Mouse (Mus musculus) CD4-positive, CD25-positive, alpha-beta regulatory T cell, adult 2 months (primary cell): ENCODE results near the gene Btf3.

Experiments
- DNase-seq: peaks from one replicate; pipeline ENCODE4 v3.0.0-alpha.2; 2012; ENCODE audit warnings: low read depth, low spot score

The Btf3 gene

GRCm38 (mm10) chr13:98277501-98277900 is 39.3 kb downstream of the Btf3 start:
- peak; percentile 46 for DNase-seq

DNA sequence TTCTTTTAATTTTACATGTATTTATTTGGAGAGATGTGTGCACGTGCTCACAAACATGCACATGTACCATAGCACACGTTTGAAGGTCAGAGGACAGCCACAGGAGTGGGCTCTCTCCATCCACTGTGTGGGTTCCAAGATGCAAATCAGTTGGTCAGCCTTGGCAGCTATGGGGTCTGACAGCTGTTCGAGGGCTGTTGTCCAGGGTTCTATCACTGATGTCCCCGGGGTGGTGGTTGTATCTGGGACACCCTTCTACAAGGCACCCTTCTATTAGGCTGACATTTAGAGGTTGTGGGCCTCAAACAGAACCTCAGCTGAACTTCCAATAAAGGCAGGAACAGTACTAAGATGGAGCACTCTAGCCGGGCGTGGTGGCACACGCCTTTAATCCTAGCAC is 40.6 kb downstream of the Btf3 start:
- no peak for DNase-seq

- DNase-seq: no peak
Measured at GRCm38 (mm10) chr13:98275646-98276045, 41.2 kb downstream of the Btf3 start.

GRCm38 (mm10) chr13:98274023-98274422 is 42.8 kb downstream of the Btf3 start:
- DNase-seq: no peak

DNA sequence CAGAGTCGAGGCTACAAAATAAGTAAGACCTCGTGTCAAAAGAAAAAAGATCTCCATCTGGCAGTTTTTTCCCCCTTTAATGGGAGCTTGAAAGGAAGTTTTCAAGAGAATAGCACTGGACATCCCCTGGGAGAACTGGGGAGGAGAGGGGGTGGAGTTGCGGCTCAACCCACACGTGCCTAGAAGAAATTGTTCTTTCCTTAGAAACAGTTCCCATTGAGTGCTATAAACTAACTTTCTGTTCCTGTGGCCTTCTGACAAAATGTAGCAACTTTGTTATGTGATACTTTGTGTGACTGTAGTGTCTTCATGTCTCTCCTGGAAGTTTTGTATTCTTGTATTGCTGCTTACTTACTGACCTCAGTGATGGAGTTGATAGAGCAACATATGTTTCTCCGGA is 52.7 kb downstream of the Btf3 start:
- no peak for DNase-seq

GRCm38 (mm10) chr13:98263458-98263987 is 53.3 kb downstream of the Btf3 start:
- no peak for DNase-seq

DNA sequence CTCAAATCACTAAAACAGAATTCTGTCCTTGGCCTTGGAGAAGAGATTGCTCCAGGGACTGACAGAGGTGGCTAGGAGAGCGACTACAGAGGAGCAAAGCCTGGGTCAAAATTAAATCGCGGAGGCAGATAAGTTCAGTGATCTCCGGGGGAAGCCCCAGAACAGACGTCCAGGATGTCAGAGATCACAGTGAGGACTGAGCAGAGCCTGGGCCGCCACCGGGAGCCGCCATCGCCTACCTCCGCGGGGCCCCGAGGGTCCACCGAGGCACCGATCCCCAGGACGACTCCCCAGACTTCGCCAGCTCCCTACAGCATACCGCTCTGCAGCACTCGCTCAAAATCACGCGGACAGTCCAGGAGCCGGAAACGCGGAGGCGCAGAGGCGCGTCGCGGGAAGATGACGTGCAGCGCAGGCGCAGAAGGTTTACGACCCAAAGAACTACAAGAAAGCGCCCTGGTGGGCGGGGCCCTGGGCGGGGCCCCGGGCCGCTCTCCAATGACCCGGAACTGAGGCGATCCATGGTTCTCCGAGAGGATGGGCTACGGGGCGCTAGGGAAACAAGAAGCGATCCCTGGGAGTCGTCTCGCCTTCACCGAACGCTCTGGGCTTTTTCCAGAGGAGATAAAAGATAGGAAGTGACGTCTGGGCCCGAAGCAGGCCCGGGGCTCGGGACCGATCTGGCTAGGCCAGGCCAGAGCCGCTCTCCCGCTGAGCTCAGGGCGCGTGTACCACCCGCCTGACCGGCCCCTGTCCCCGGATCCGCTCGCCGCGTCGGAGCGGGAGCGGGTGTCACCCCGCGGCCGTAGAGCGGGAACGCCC is 54.0 kb downstream of the Btf3 start, which contains the start of the genes Utp15 and Ankra2:
TSS of gene Utp15 (minus strand) at position 406 of the 822 bp plus-strand sequence.
TSS of gene Ankra2 (plus strand) at position 439 of the 822 bp plus-strand sequence.
- DNase-seq: peak; percentile 99
